Mouse (Mus musculus) adrenal gland, adult 2 months (tissue): ENCODE data around the gene Jtb. TPM values are rescaled to one million over a fixed set of nuclear protein-coding genes. Genes with fewer than 3 reads are reported as not detected.
A peak's percentile ranks its signal among the peaks of the same experiment; 100 is the strongest.

ENCODE experiments used
- DNase-seq: peaks from one replicate; pipeline ENCODE4 v3.0.0; 2021
- polyA plus RNA-seq: library from polyadenylated mRNA; depleted of rRNA; stranded (reverse); fragments of >200 nt; gene quantifications from 2 replicates; pipeline ENCODE4 v1.2.3, GENCODE M21; 2012
- total RNA-seq, 2 experiments: library from RNA; stranded (reverse); gene quantifications; 2 replicates each; pipeline ENCODE4 v1.2.3; 2021

Gene Jtb
- total and polyA plus RNA-seq, 3 experiments, result 57.9 to 182 (median 69.1) TPM

GRCm38 (mm10) chr3:90263121-90263771 lies 31.8 kb downstream of the Jtb start:
- DNase-seq, result no peak

- DNase-seq, result no peak
Observed at GRCm38 (mm10) chr3:90264687-90265033, 33.3 kb downstream of the Jtb start.

GRCm38 (mm10) chr3:90265034-90265931 lies 33.9 kb downstream of the Jtb start, which contains the start of gene Dennd4b:
Gene Dennd4b, plus strand, starts transcription at chr3:90265185.
- DNase-seq, result peak; percentile 95

- no peak for DNase-seq
Observed at GRCm38 (mm10) chr3:90265932-90266741, 34.7 kb downstream of the Jtb start.

GRCm38 (mm10) chr3:90266901-90267775 lies 35.7 kb downstream of the Jtb start:
- DNase-seq, result no peak

GRCm38 (mm10) chr3:90268190-90268589 lies 36.8 kb downstream of the Jtb start:
- no peak for DNase-seq

GRCm38 (mm10) chr3:90268971-90269370 lies 37.6 kb downstream of the Jtb start:
- DNase-seq, result no peak

GRCm38 (mm10) chr3:90270784-90271183 lies 39.4 kb downstream of the Jtb start:
- no peak for DNase-seq

- DNase-seq, result no peak
Observed at GRCm38 (mm10) chr3:90272170-90272569, 40.8 kb downstream of the Jtb start.

- no peak for DNase-seq
Observed at GRCm38 (mm10) chr3:90273855-90274254, 42.5 kb downstream of the Jtb start.

GRCm38 (mm10) chr3:90275286-90275685 lies 43.9 kb downstream of the Jtb start:
- DNase-seq, result no peak

- DNase-seq, result no peak
Observed at GRCm38 (mm10) chr3:90276858-90277257, 45.5 kb downstream of the Jtb start.

GRCm38 (mm10) chr3:90277793-90278192 lies 46.4 kb downstream of the Jtb start:
- no peak for DNase-seq

GRCm38 (mm10) chr3:90278211-90278610 lies 46.8 kb downstream of the Jtb start:
- DNase-seq, result no peak

GRCm38 (mm10) chr3:90279216-90279615 lies 47.8 kb downstream of the Jtb start:
- DNase-seq, result no peak

- DNase-seq, result no peak
Observed at GRCm38 (mm10) chr3:90279743-90280142, 48.3 kb downstream of the Jtb start.

- no peak for DNase-seq
Observed at GRCm38 (mm10) chr3:90280708-90281107, 49.3 kb downstream of the Jtb start.

GRCm38 (mm10) chr3:90284150-90284549 lies 52.8 kb downstream of the Jtb start:
- no peak for DNase-seq
